Mouse (Mus musculus) lung, postnatal 0 days (tissue): ENCODE data around the gene Cmbl.
"Not testable (repeated sequence)": the region's sequence is repeated elsewhere in the genome, so short reads cannot be mapped to it uniquely, and the experiment has no call there.

Experiments
- CTCF ChIP-seq: IDR thresholded peaks from 2 replicates; pipeline ENCODE4 v1.5.1; 2016; ENCODE audit warnings: antibody characterized with exemption, mild to moderate bottlenecking
- EP300 ChIP-seq: IDR thresholded peaks from 2 replicates; pipeline ENCODE4 v1.6.1; 2016; ENCODE audit warnings: antibody characterized with exemption, mild to moderate bottlenecking, control low read depth

- TF ChIP-seq CTCF, EP300: not testable (repeated sequence)
These were observed 15.9 kb downstream of the Cmbl start for GRCm38 (mm10) chr15:31581086-31581485.
